Mouse (Mus musculus) embryo, embryonic 9.5 days (tissue): ENCODE measurements around the gene Gm28269.

Experiments
- DNase-seq: peaks from one replicate; pipeline ENCODE4 v3.0.0-alpha.2; 2017; ENCODE audit errors: extremely low spot score

Gene Gm28269

DNA sequence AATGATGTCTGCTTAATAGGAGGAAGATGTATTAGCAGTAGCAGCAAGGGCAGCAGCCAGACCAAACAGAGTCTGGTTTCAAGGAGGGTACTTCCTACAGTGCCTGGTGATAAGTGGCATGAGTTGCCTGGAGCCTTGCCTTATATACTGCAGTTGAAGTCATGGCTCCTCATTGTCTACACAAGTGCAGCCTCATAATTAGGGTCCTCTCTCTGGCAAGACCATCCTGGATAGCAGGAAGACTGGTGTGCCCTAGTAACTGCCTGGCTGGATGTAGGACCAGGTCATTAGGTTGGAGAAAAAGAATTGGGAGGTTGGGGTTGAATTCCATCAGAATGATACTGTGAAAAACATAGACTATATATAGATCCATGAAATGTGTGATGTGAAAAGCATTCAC lies at the start of gene Gm28269:
TSS of gene Gm28269 (minus strand) at position 101 of the 400 bp plus-strand sequence.
- no peak for DNase-seq

DNA sequence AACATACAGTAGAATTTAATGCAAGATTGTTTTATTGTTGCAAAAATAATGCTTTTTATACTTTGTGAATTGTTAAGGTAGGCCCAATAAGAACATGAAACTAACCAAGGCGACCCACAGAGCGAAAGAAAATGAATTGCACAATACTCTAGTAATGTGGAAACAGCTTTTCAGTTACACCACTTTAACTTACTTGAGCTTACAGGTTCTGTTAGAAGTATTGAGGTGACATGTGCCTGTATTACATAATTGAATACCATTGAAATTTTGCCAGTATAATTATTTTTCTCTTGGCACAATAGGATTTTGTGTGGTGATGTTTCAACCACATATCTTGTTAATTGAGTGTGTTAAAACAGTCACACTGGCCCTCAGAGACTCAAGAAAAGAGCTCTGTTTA lies 28.0 kb downstream of the Gm28269 start:
- DNase-seq, result no peak

GRCm38 (mm10) chrX:21715293-21715692 lies 29.6 kb downstream of the Gm28269 start:
- DNase-seq, result no peak

DNA sequence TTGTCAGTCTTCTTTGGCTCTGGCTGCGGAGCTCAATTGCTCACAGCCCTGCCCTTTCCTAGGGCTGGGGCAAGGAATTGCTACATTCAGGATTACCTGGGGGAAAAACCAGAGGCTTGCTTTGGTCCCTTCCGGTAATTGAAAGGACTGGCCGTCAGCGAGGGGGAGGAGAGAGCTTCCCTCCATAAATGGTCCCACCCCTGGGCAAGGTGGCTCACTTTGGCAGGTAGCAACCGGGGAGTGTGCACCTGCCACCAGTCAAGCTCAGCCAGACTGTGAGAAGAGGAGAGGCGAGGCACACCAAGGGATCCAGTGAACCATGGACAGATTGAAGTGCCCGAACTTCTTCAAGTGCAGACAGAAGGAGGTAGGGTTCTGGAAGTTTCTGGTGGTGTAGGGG lies 30.1 kb downstream of the Gm28269 start, which contains the start of gene Slc6a14:
TSS of gene Slc6a14 (plus strand) at position 68 of the 400 bp plus-strand sequence.
- no peak for DNase-seq

- no peak for DNase-seq
Measured at GRCm38 (mm10) chrX:21704470-21704869, 40.4 kb downstream of the Gm28269 start.

GRCm38 (mm10) chrX:21701646-21702045 lies 43.3 kb downstream of the Gm28269 start:
- DNase-seq, result no peak

- no peak for DNase-seq
Measured at GRCm38 (mm10) chrX:21695687-21696086, 49.2 kb downstream of the Gm28269 start.

DNA sequence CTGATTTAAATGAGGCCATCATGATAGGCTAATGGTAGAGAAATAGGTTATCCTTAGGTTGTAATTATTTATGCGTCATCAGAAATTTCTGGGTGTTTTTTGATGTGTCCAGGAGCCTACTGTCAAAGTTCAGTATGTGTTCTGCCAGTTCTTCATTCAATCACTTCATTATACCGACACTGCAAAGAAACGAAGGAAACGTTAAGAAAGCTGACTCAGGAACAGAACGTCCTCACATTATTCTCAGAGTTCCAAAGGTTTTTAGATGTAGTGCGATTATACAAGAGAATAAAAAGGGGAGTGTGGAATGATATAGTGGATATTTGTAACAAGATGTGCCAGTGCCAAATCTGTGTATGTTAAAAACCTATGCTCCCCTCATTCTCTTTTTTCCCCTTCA lies 49.7 kb downstream of the Gm28269 start:
- no peak for DNase-seq
